Mouse (Mus musculus) C2C12 (cell line): Measurements from ENCODE around the gene Fpr1.

Experiments
- CEBPB ChIP-seq: IDR thresholded peaks from one replicate; pipeline ENCODE4 v1.6.1; 2011; ENCODE audit warnings: low read depth, mild to moderate bottlenecking, control low read depth, moderate library complexity
- CTCF ChIP-seq: IDR thresholded peaks from one replicate; pipeline ENCODE4 v1.5.1; 2011; ENCODE audit not compliant: control insufficient read depth, insufficient read depth, insufficient read length
- MAX ChIP-seq: IDR thresholded peaks from one replicate; pipeline ENCODE4 v1.6.1; 2011; ENCODE audit warnings: mild to moderate bottlenecking, control low read depth
- MYOD1 ChIP-seq: IDR thresholded peaks from one replicate; pipeline ENCODE4 v1.6.1; 2011; ENCODE audit warnings: low read depth; ENCODE audit not compliant: control insufficient read depth, insufficient read length
- MYOG ChIP-seq: IDR thresholded peaks from one replicate; pipeline ENCODE4 v1.6.1; 2011; ENCODE audit not compliant: control insufficient read depth, insufficient read length; ENCODE audit errors: extremely low read depth
- USF1 ChIP-seq: IDR thresholded peaks from one replicate; pipeline ENCODE4 v1.6.1; 2011; ENCODE audit warnings: low read depth, mild to moderate bottlenecking, control low read depth, moderate library complexity

DNA sequence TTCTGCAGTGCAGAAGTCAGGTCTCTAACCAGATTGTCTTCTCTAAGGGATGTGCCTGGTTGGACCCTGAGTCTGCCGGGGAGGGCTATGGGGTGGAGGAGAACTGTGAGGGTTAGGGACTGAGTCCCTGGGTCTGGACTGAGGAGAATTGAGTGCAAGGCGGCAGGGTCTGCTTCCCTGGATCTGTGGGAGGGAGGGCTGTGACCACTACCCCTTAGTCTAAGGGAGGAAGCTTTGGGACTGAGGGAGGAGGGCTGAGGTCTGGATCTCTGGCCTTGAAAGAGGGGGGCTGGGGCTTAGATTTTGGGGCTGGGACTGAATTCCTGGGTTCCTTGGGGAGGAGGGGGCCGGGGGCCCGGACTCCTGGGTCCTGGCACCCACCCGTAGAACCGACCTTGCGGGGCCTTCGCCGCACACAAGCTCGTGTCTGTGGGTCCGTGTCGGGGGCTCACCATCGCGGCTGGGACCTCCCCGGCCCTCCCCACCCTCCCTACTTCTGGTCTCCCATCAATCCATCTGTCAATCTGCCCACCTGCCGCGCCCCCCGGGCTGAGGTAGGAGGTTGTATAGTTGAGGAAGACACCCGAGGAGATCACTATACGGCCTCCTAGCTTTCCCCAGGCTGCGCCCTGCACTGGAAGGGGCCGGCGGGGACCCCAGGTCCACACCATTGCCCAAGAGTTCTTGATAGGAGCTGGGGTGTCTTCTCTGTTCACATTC lies 53.8 kb downstream of the Fpr1 start:
- TF ChIP-seq CTCF (no peak), MAX (no peak), MYOD1 (no peak), USF1 (no peak), MYOG (no peak), CEBPB (no peak)
